Mouse (Mus musculus) regulatory T cell (primary cell): ENCODE data around the gene Rpl18.

Source experiments
- in situ Hi-C: fragments of 300-600 bp; cut with MboI, MseI; formaldehyde crosslinking; loops from one replicate; pipeline ENCODE4 v1.15.1; 2025; ENCODE audit warnings: high pct_unique_total_duplicates

The Rpl18 gene

GRCm38 (mm10) chr7:45713881-45714520 is 1.3 kb upstream of the Rpl18 start:
- in situ Hi-C loops = no loop called here

DNA sequence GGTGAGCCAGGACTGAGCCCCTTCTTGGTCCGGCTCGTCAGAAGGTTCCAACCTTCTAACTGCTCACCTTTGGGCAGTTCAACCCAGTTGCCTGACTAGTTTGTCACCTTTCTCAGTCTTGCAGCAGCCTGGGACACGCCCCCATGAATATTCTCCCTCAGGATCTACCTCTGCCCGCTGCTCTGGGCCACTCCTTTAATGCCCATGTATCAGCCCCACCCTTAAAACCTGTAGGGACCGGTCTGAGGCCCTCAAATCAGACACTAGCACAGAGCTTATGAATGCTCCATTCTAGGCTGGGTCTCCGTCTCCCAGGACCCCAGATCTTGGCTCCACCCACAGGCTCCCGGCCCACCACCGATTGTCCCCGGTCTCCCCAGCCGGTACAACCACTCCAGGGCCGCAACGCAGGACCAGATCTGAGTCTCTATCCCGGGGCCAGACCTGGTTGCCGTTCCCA is 597 bp upstream of the Rpl18 start:
- in situ Hi-C loops = no loop called here

DNA sequence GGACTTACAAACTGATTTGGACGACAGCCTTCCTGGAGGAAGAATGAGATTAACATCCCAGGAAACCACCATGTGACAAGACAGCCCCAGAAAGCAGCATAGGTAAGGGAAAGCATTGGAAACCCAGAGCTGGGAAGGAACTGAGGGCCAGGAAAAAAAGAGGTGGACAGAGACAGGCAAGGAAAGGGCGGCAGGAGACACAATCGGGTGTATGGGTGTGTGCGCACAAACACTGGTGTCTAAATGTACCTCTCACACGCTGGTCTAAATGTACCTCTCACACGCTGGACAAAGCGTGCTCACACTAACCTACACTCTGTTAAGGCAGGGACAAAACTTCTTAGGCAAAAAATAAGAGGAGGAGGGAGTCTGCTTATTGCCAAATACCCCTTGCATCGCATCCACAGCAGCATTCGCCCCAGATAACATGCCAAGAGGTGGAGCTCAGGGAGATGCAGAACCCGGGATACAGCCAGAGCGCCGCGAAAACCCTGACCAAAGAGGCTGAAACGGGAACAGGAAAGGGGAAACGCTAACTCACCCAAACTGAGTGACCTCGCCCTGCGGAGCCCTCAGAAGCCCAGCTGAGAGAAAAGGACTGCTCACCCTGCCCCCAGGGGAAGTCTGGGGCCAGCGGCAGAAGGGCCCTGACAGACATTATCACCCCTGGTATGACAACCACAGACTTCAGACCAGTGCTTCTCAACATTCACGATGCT is 643 bp downstream of the Rpl18 start:
- in situ Hi-C loops = no loop called here

GRCm38 (mm10) chr7:45716460-45716857 is 1.2 kb downstream of the Rpl18 start:
- in situ Hi-C loops = no loop called here

DNA sequence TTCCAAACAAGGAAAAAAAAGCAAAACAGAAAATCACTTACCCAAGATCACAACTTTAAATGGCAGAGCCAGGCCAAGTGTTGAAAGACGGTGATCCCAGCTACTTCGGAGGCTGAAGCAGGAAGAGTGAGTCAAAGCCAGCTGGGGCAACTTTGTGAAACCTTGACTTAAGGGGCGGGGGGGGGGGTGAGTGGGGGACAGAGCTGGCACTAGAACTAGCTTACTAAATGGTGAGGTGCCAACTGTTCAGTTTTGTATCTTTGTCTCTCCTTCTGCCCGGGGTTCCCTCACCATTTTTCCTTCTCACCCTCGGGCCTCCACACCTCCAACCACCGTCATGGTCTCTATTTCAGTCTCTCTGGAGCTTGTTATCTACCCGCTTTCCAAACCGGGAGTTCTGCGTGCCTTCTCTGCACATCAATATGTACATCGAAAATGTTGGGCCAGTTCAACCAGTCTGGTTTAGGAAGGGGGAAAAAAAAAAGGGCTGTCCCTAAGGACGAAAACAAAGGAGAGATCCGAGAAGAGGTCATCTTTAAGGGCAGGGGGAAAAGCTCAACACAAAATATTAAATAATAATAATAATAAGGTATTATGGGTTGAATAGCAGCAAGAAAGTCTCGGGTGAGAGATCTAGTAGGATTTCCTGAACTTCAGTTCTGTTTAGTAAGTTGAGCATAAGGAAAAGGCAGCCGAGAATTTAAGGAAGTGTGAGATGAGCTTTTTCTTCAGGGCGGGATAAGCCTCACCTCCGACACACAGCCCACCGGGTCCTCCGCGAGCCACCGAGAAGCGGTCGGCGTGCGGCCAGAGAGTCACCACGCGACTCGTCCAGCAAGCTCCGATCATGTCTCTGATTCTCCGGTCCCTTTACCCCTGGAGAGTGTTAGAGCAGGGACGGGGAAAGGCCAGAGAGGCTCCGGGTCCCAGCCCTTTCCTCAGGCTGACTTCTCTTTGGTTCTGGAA is 2.0 kb downstream of the Rpl18 start:
- in situ Hi-C loops = no loop called here

DNA sequence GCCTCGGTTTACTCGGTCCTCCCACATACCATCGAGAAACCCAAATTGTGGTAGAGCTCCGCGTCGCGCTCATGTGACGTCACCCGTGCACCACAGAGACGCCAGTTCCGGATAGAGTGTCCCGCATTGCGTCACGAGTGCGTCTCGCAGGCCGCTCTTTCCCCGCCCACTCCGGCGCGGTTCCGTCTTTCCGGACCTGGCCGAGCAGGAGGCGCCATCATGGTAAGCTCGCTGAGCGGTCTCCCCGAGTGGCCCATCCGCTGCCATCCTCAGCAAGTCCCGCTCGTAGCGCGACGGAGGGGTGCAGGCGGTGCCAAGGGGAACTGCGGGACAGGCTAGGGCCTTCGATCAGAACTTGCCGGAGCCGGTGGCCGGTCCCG is 2.7 kb downstream of the Rpl18 start, which contains the start of gene Sphk2:
Sphk2 (minus strand) TSS at position 85 of the 380 bp plus-strand sequence.
- in situ Hi-C loops = no loop called here

GRCm38 (mm10) chr7:45718331-45718730 is 3.1 kb downstream of the Rpl18 start:
- in situ Hi-C loops = no loop called here

DNA sequence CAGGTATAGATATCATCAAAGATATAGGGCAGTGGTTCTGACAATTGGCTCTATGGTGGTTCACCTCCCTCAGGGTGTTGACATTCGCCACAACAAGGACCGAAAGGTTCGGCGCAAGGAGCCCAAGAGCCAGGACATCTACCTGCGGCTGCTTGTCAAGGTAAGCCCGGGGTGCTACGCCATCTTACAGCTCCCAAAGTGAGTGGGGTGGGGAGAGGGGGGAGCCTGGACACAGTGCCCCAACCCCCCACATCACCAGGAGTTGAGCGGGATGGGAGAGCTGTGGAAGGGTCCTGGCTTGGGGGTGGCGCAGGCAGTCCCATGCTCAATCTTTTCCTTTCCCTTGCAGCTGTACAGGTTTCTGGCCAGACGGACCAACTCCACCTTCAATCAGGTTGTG is 3.9 kb downstream of the Rpl18 start:
- in situ Hi-C loops = no loop called here

DNA sequence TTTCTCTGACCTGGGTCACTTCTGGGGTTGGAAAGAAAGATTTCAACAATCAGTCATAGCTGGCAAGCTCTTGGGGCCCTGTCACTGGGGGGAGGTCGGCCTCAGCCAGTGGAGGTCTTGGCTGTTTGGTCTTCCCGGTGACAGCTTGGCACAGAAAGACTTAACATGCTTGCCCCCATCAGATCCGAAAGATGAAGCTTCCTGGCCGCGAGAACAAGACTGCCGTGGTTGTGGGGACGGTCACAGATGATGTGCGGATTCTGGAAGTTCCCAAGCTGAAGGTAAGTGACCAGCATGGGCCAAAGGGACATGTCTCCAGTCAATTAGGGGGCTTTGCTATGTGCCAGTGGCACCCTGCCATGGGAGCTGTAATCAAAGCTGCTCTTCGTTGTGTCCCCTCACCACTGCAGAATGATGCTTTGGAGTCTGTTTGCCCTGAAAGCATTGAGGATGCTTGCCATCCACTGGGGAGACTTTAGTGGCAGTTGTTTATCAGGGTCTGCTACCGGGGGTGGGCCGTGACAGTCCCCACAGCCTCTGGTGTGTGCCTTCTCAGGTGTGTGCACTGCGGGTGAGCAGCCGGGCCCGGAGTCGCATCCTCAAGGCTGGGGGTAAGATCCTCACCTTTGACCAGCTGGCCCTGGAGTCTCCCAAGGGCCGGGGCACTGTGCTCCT is 4.6 kb downstream of the Rpl18 start:
- in situ Hi-C loops = loop anchor here (10.0 kb wide), 1 partner anchor 1165 kb away; the partner anchor contains the start of gene Nr1h2

DNA sequence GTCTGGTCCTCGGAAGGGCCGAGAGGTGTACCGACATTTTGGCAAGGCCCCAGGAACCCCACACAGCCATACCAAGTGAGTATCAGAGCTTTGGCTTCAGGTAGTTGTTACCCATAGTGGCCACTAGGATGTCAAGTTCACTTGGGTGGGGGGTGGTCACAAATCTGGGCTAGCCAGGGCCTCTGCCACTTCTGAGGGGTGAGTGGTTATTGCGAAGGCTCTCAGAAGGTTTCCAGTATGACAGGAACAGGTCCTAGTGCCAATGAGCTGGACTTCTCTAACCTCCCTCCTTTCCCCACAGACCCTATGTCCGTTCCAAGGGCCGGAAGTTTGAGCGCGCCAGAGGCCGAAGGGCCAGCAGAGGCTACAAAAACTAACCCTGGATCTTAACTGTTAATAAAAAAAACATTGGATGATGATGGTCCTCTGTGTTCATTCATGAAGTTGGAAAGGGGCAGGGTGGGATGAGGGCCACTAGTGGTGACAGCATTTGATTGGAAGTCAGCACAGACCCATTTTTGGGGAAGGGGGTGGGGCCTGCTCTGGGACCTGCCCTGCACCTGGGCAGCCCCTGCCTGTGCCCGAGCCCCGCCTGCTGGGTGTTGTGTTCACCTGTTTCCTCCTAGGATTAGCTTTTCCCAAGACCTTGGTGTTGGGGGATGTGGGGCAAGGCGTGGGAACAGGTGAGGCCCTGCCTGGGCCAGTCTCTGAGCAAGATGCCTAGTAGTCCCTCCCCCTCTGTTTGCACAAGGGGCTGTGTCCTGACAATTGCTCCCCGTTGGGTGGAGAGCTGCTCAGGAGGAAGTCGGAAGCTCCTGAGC is 5.4 kb downstream of the Rpl18 start, which contains the start of gene Fam83e:
Fam83e (plus strand) TSS at position 800 of the 821 bp plus-strand sequence.
- in situ Hi-C loops = loop anchor here (10.0 kb wide), 1 partner anchor 1166 kb away; the partner anchor contains the start of gene Nr1h2

DNA sequence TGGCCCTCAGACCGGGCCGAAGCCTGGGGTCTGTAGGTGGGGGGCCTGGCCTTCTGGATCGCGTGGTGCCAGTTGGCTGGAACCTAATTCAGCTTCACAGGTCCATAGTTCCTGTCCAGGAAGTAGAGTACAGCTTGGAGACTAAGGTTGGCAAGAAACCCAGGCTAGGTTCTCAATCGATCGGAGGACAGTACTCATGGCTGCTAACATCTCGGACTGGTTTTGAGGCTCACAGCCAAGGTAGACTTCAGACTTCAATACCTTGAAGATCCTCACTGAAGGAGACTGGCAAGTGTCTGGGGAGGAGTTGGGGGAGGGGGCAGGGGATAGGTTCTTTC is 5.9 kb downstream of the Rpl18 start:
- in situ Hi-C loops = loop anchor here (10.0 kb wide), 1 partner anchor 1166 kb away; the partner anchor contains the start of gene Nr1h2

DNA sequence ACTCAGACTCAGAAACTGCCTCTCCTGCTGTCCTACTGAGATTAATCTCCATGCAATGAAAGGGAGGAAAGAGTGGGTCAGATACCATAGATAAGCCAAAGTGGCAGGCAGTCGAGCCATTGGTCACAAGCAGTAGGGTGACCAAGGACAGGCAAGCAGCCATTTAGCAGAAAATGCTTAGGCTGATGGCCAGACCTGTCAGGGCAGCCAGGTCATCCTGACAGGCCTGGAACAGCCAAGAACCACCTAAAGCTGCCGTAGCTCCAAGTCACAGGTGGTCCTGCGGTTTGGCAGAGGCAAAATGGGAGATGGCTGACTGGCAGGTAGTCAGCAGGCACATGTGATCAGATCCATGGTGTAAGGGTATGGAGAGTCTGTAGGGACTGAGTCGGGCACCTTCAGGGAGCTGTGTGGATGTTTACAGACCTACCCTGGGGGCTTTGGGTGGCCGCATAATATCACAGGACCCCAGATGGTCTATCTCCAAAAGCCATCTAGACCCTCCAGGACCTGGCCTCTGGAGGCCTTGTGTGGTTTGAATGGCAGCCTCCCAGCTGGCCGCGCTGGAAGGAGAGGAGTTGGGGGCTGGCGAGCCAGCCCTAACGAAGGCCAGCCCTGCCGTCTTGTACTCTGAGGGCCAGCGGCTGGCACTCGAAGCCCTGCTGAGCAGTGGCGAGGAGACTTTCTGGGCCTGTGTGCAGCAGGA is 6.5 kb downstream of the Rpl18 start:
- in situ Hi-C loops = loop anchor here (10.0 kb wide), 1 partner anchor 1167 kb away; the partner anchor contains the start of gene Nr1h2

DNA sequence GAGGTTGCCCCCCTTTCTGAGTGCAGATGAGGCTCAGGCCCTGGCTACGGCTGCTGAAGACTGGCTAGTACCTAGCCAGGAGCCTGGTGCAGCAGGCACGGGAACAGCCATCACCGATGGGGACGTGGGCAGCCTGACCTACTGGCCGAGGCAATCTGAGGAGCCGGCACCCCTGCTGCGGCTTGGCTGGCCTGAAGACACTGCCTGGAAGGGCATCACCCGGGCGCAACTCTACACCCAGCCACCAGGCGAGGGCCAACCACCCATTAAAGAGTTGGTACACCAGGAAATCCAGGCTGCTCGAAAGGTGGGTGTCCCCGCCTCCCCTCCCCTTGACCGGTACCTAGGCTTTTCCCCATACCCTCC is 7.1 kb downstream of the Rpl18 start:
- in situ Hi-C loops = loop anchor here (10.0 kb wide), 1 partner anchor 1168 kb away; the partner anchor contains the start of gene Nr1h2

DNA sequence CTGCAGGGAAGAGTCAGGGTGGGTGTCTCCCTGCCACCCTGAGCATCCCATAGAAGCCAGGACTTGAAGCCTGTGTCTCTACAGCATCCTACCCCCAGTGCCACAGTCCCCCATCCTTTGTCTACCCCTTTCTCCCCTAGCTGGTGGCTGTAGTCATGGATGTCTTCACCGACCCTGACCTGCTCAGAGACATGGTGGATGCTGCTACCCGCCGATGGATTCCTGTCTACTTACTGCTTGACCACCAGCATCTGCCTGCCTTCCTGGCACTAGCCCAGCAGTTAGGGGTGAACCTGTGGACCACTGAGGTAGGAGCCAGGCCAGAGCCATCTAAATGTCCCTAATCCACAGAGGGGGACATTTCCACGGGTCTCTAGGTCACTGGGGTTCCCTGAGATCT is 8.0 kb downstream of the Rpl18 start:
- in situ Hi-C loops = loop anchor here (10.0 kb wide), 1 partner anchor 1168 kb away; the partner anchor contains the start of gene Nr1h2

GRCm38 (mm10) chr7:45723781-45724180 is 8.5 kb downstream of the Rpl18 start:
- in situ Hi-C loops = loop anchor here (10.0 kb wide), 1 partner anchor 1169 kb away; the partner anchor contains the start of gene Nr1h2

GRCm38 (mm10) chr7:45725151-45725550 is 9.9 kb downstream of the Rpl18 start:
- in situ Hi-C loops = loop anchor here (10.0 kb wide), 1 partner anchor 1170 kb away; the partner anchor contains the start of gene Nr1h2

DNA sequence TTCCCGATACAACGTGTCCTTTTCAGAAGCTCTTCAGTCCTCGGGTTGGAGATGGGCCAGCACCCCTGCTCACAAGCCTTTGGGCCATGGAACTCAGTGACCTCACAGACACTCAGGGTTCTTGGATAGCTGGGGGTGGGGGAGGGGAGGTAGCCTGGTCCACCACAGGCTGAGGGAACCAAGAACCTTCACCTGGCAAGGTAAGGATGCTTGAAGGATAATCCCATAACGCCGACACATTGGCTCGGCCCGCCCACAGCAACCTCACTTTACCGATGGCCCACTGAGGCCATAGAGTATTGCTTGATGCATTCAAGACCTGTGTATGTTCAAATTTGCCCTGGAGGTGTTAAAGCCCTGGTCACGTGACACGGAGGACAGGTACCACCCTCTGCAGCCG is 10.5 kb downstream of the Rpl18 start, which contains the start of gene Spaca4:
Spaca4 (minus strand) TSS at position 101 of the 400 bp plus-strand sequence.
- in situ Hi-C loops = loop anchor here (10.0 kb wide), 1 partner anchor 1171 kb away; the partner anchor contains the start of gene Nr1h2

- in situ Hi-C loops = loop anchor here (10.0 kb wide), 1 partner anchor 1172 kb away; the partner anchor contains the start of gene Nr1h2
Observed at GRCm38 (mm10) chr7:45726419-45726818, 11.2 kb downstream of the Rpl18 start.

DNA sequence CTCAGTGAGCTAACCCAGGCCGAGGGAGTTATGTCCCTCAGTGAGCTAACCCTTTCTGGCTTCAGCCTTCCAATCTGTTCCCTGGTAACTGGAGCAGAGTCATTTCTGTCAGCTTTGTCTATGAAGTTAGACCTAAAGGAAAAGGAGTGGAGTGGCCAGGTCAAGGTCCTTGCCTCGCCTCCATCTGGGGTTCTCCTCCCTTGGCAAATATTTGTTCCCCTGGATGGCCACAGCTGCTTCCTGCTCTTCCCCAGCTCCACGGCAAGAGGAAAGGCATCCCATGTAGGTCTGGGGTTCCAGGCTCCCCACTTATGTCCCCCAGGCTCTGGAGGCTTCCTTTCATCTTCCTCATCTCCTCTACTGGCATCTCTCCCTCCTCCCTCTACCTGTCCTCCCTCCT is 12.4 kb downstream of the Rpl18 start:
- in situ Hi-C loops = loop anchor here (10.0 kb wide), 1 partner anchor 1173 kb away; the partner anchor contains the start of gene Nr1h2
